Mouse (Mus musculus): Measurements from ENCODE around the gene Cx3cl1.

Gene Cx3cl1

GRCm38 (mm10) chr8:94801293-94802095, 29.7 kb downstream of the Cx3cl1 start:
- no peak for DNase-seq (ENCODE audit: low read depth, low spot score)

- no peak for DNase-seq (ENCODE audit: low read depth, low spot score)
Observed at GRCm38 (mm10) chr8:94802375-94802774, 30.6 kb downstream of the Cx3cl1 start.

- no peak for DNase-seq (ENCODE audit: low read depth, low spot score)
Observed at GRCm38 (mm10) chr8:94803551-94803950, 31.7 kb downstream of the Cx3cl1 start.

GRCm38 (mm10) chr8:94804546-94805340, 32.9 kb downstream of the Cx3cl1 start:
- DNase-seq (ENCODE audit: low read depth, low spot score), result no peak

- no peak for DNase-seq (ENCODE audit: low read depth, low spot score)
Observed at GRCm38 (mm10) chr8:94805811-94806210, 34.0 kb downstream of the Cx3cl1 start.

- no peak for DNase-seq (ENCODE audit: low read depth, low spot score)
Observed at GRCm38 (mm10) chr8:94807506-94807905, 35.7 kb downstream of the Cx3cl1 start.

GRCm38 (mm10) chr8:94808372-94808771, 36.6 kb downstream of the Cx3cl1 start:
- DNase-seq (ENCODE audit: low read depth, low spot score), result no peak

- DNase-seq (ENCODE audit: low read depth, low spot score), result no peak
Observed at GRCm38 (mm10) chr8:94810153-94810552, 38.3 kb downstream of the Cx3cl1 start, which contains the start of gene Ccl17. Gene Ccl17, plus strand, starts transcription at chr8:94810453.

- DNase-seq (ENCODE audit: low read depth, low spot score), result no peak
Observed at GRCm38 (mm10) chr8:94810855-94811254, 39.0 kb downstream of the Cx3cl1 start.

GRCm38 (mm10) chr8:94811654-94812053, 39.8 kb downstream of the Cx3cl1 start:
- no peak for DNase-seq (ENCODE audit: low read depth, low spot score)

- DNase-seq (ENCODE audit: low read depth, low spot score), result peak; percentile 91
Observed at GRCm38 (mm10) chr8:94812645-94813098, 40.9 kb downstream of the Cx3cl1 start.

GRCm38 (mm10) chr8:94814556-94814955, 42.7 kb downstream of the Cx3cl1 start:
- peak; percentile 26 for DNase-seq (ENCODE audit: low read depth, low spot score)

- no peak for DNase-seq (ENCODE audit: low read depth, low spot score)
Observed at GRCm38 (mm10) chr8:94817933-94818332, 46.1 kb downstream of the Cx3cl1 start.

- DNase-seq (ENCODE audit: low read depth, low spot score), result no peak
Observed at GRCm38 (mm10) chr8:94819671-94820179, 47.9 kb downstream of the Cx3cl1 start.

GRCm38 (mm10) chr8:94820553-94820952, 48.7 kb downstream of the Cx3cl1 start:
- DNase-seq (ENCODE audit: low read depth, low spot score), result no peak

- no peak for DNase-seq (ENCODE audit: low read depth, low spot score)
Observed at GRCm38 (mm10) chr8:94821381-94821780, 49.6 kb downstream of the Cx3cl1 start.

GRCm38 (mm10) chr8:94822637-94823560, 51.1 kb downstream of the Cx3cl1 start:
- peak; percentile 56 for DNase-seq (ENCODE audit: low read depth, low spot score)

GRCm38 (mm10) chr8:94825170-94825569, 53.4 kb downstream of the Cx3cl1 start:
- DNase-seq (ENCODE audit: low read depth, low spot score), result no peak

- DNase-seq (ENCODE audit: low read depth, low spot score), result no peak
Observed at GRCm38 (mm10) chr8:94826210-94826609, 54.4 kb downstream of the Cx3cl1 start.

GRCm38 (mm10) chr8:94828284-94828683, 56.5 kb downstream of the Cx3cl1 start:
- DNase-seq (ENCODE audit: low read depth, low spot score), result no peak

All from forelimb bud, embryonic 11.5 days (tissue).